Mouse (Mus musculus): ENCODE results near the gene Vkorc1l1.

DNA sequence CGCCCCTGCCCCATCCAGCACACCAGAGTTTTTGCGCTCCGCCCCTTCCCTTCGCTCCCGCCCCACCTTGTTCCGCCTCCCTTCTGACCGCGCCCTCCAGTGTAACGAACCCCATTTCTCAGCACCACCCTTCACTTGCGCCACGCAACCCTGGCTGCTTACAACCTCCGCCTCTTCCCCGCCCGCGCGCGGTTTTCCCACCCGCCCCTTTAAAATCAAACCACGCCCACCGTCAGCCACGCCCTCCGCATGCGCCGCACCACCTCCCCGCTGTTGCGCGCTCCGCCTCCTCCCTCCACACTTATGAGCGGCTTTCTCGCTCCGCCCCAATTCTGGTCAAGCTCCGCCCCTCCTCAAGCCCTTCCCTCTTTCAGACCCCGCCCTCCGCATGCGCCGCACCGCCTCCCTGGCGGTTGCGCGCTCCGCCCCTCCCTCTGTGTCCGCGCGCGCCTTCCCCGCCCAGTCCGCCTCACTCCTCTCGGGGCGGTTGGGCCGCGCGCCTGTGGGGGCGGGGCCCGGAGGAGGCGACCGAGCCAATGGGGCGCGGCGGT is at the start of gene Vkorc1l1:
- TF ChIP-seq CHD2 (IDR thresholded peaks at IDR 0.05; ENCODE audit: low read depth, low read length) (no peak), HCFC1 (IDR thresholded peaks at IDR 0.05; ENCODE audit: borderline replicate concordance, insufficient read depth, low read length) (no peak)

All from ES-E14 (cell line).